ENCODE assay signal across 11 mouse cellular contexts in the genomic region with DNA sequence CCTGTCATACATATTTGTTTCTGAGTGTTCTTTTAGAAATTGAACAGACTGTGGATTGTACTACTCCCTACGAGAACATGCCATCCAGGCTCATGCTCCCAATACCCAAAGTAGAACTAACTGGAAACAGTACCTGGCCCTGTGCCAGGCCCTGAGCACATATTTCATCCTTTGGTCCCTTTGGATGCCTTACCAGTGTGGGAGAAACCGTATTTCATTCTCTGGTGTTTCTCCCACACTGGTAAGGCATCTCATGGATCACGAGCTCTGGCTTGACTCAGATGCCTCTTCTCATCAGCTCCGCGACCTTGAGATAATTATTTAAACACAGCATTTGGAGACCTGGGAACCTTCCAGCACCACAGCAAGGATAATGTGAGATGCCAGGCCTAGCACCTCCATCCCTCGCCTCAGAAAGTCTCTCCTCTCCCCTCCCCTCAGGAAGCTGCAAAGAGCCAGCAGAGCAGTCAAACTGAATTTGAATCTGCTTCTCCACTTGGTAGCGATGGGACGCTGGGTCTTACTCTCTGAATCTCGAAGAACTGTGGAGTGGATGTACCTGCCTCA. TPM values are rescaled to one million over a fixed set of nuclear protein-coding genes. Genes with fewer than 3 reads are reported as not detected.
DNase-seq lines count a peak whose midpoint lies in the region; ATAC-seq and TF ChIP-seq lines count a peak whose summit lies in the region.
"Had no signal": no experiment of that assay in that cellular context is flagged by ENCODE, and none has a peak within 500 bp of the region (broad histone marks: within the 10 kb centered on the region; RNA-seq: fewer than 3 reads in every experiment).

No protein-coding gene starts in this region.

- 63% methylated on average over 9 of the region's 9 CpGs for WGBS in heart, embryonic 10.5 days
- WGBS in midbrain, postnatal 0 days: 86% methylated on average over 9 of the region's 9 CpGs
- 80% methylated on average over 9 of the region's 9 CpGs for WGBS in midbrain, embryonic 16.5 days
- WGBS in neural tube, embryonic 14.5 days: 57% methylated on average over 9 of the region's 9 CpGs

- 0 out of 2 replicates have a peak, but pooled peaks cover 2% of the 10 kb centered on the region for H3K9me3 ChIP-seq in heart, embryonic 10.5 days
- H3K9me3 ChIP-seq in midbrain, postnatal 0 days (ENCODE audit: low read length): no peaks in the 10 kb centered on the region
- no peaks in the 10 kb centered on the region for H3K9me3 ChIP-seq in midbrain, embryonic 16.5 days (replicated peaks; ENCODE audit: control insufficient read depth, low read length, poor library complexity, severe bottlenecking)
- no peaks in the 10 kb centered on the region for H3K9me3 ChIP-seq in neural tube, embryonic 14.5 days (ENCODE audit: control insufficient read depth, low read length)
- H3K9me3 ChIP-seq: liver, embryonic 15.5 days had no signal

- H3K27ac ChIP-seq in heart, embryonic 10.5 days: no peak overlapping the region
- H3K27ac ChIP-seq in midbrain, postnatal 0 days (ENCODE audit: low read depth, low read length): no peak overlapping the region
- H3K27ac ChIP-seq in midbrain, embryonic 16.5 days (ENCODE audit: low read length): no peak overlapping the region
- peak overlapping the region; percentile 4; the same call in 1 of the 2 replicates for H3K27ac ChIP-seq in neural tube, embryonic 14.5 days (ENCODE audit: low read depth, low read length)
- H3K27ac ChIP-seq: liver, embryonic 15.5 days had no signal

- H3K4me1 ChIP-seq in heart, embryonic 10.5 days: peaks cover 46% of the 10 kb centered on the region
- no peaks in the 10 kb centered on the region; the same call in 1 of the 2 replicates for H3K4me1 ChIP-seq in midbrain, postnatal 0 days (ENCODE audit: insufficient read depth, low read length)
- H3K4me1 ChIP-seq in midbrain, embryonic 16.5 days (ENCODE audit: control insufficient read depth, insufficient read depth, low read length): peaks cover 9% of the 10 kb centered on the region
- H3K4me1 ChIP-seq in neural tube, embryonic 14.5 days (ENCODE audit: control insufficient read depth, insufficient read depth, low read length): peaks cover 9% of the 10 kb centered on the region; the same call in 1 of the 2 replicates

- ATAC-seq in midbrain, postnatal 0 days (ENCODE audit: low FRiP score): no peak
- no peak for ATAC-seq in midbrain, embryonic 16.5 days
- no peak for ATAC-seq in neural tube, embryonic 14.5 days (ENCODE audit: low read depth)
- ATAC-seq in megakaryocyte-erythroid progenitor cell, adult 5-6 weeks (replicated peaks; ENCODE audit: low FRiP score, low TSS enrichment, poor library complexity, severe bottlenecking): no peak

- TF ChIP-seq CTCF in midbrain, postnatal 0 days (IDR thresholded peaks at IDR 0.05): no peak

- no peak overlapping the region for H3K4me3 ChIP-seq in heart, embryonic 10.5 days
- no peak overlapping the region for H3K4me3 ChIP-seq in midbrain, postnatal 0 days (ENCODE audit: low read depth, low read length)
- H3K4me3 ChIP-seq in midbrain, embryonic 16.5 days (ENCODE audit: low read depth, low read length): no peak overlapping the region
- H3K4me3 ChIP-seq in neural tube, embryonic 14.5 days (ENCODE audit: low read depth, low read length): no peak overlapping the region
- H3K4me3 ChIP-seq: heart, embryonic 12.5 days; liver, embryonic 15.5 days had no signal

- H3K36me3 ChIP-seq in heart, embryonic 10.5 days: peaks cover 7% of the 10 kb centered on the region; the same call in 1 of the 2 replicates
- no peaks in the 10 kb centered on the region for H3K36me3 ChIP-seq in midbrain, postnatal 0 days (ENCODE audit: insufficient read depth, low read length)
- no peaks in the 10 kb centered on the region for H3K36me3 ChIP-seq in midbrain, embryonic 16.5 days (ENCODE audit: control insufficient read depth, insufficient read depth, low read length)
- H3K36me3 ChIP-seq in neural tube, embryonic 14.5 days (ENCODE audit: control insufficient read depth, insufficient read depth, low read length): no peaks in the 10 kb centered on the region
- H3K36me3 ChIP-seq: heart, embryonic 12.5 days; liver, embryonic 15.5 days had no signal

- no peak overlapping the region for H3K4me2 ChIP-seq in midbrain, postnatal 0 days (ENCODE audit: low read depth, low read length, poor library complexity, severe bottlenecking)
- H3K4me2 ChIP-seq in midbrain, embryonic 16.5 days (ENCODE audit: low read length): no peak overlapping the region
- no peak overlapping the region for H3K4me2 ChIP-seq in neural tube, embryonic 14.5 days (ENCODE audit: low read depth, low read length)
- H3K4me2 ChIP-seq: heart, embryonic 12.5 days; liver, embryonic 15.5 days had no signal

- no peaks in the 10 kb centered on the region for H3K27me3 ChIP-seq in heart, embryonic 10.5 days (ENCODE audit: insufficient read depth, poor library complexity, severe bottlenecking)
- H3K27me3 ChIP-seq in midbrain, postnatal 0 days (ENCODE audit: insufficient read depth, low read length): no peaks in the 10 kb centered on the region
- H3K27me3 ChIP-seq in midbrain, embryonic 16.5 days (ENCODE audit: control insufficient read depth, insufficient read depth, low read depth, low read length): no peaks in the 10 kb centered on the region
- no peaks in the 10 kb centered on the region for H3K27me3 ChIP-seq in neural tube, embryonic 14.5 days (ENCODE audit: control insufficient read depth, insufficient read depth, low read length)
- H3K27me3 ChIP-seq: heart, embryonic 12.5 days; liver, embryonic 15.5 days had no signal

- peak; percentile 36 for DNase-seq in adrenal gland, postnatal 10 days
- no peak for DNase-seq in adrenal gland, adult 2 months
- peak; percentile 42 for DNase-seq in heart, postnatal 4 days
- no peak for DNase-seq in heart, embryonic 10.5 days (ENCODE audit: low spot score)
- peak; percentile 44 for DNase-seq in midbrain, postnatal 0 days (ENCODE audit: low spot score)
- DNase-seq: thymus, adult 18-20 months had no signal

- no peak overlapping the region for H3K9ac ChIP-seq in midbrain, postnatal 0 days (replicated peaks; ENCODE audit: low read length, poor library complexity, severe bottlenecking)
- no peak overlapping the region for H3K9ac ChIP-seq in midbrain, embryonic 16.5 days (ENCODE audit: low read depth, low read length)
- no peak overlapping the region for H3K9ac ChIP-seq in neural tube, embryonic 14.5 days (replicated peaks; ENCODE audit: low read depth, low read length)
- H3K9ac ChIP-seq: heart, embryonic 12.5 days; liver, embryonic 15.5 days had no signal

RNA-seq across cellular contexts. Expression of gene Lrch1, which starts 21.6 kb away (rescaled TPM):
- total RNA-seq in adrenal gland, postnatal 10 days (2021): 10 to 100 TPM; 13.7 to 16.2 TPM
- 10 to 100 TPM; 10.8 to 15.0 TPM for total RNA-seq in adrenal gland, adult 2 months (2021)
- 4.7 and 5.3 TPM in 2 replicates for polyA plus RNA-seq in adrenal gland, adult 2 months (2012; rRNA removed)
- total RNA-seq in heart, postnatal 4 days (2021): 10 to 100 TPM; 18.7 to 26.3 TPM
- 10.1 and 14.4 TPM in 2 replicates for polyA plus RNA-seq in heart, embryonic 10.5 days (2016; fragmentation: Nextera tagmentation; extraction: Ambion mirVana)
- total RNA-seq in midbrain, postnatal 0 days (2014; rRNA removed): 21.7 and 22.3 TPM in 2 replicates
- polyA plus RNA-seq in midbrain, postnatal 0 days (2015; fragmentation: Nextera tagmentation; extraction: Ambion mirVana): 15.7 and 22.4 TPM in 2 replicates
- 19.7 and 19.9 TPM in 2 replicates for polyA plus RNA-seq in midbrain, embryonic 16.5 days (2015; fragmentation: Nextera tagmentation; extraction: Ambion mirVana)
- 14.8 and 21.7 TPM in 2 replicates for polyA plus RNA-seq in neural tube, embryonic 14.5 days (2014; fragmentation: Nextera tagmentation; extraction: Ambion mirVana)
- total RNA-seq in megakaryocyte-erythroid progenitor cell, adult 5-6 weeks (2014; fragmentation: Nextera tagmentation): 10.4 and 12.3 TPM in 2 replicates
- 8.2 and 17.3 TPM in 2 replicates for total RNA-seq in megakaryocyte-erythroid progenitor cell, adult 5-6 weeks (2017)

Comparison
In these comparisons a context has a peak if more than half of its experiments do, and no peak if none do; other contexts are left out.
1. DNase-seq: peak in adrenal gland, postnatal 10 days (single experiment), heart, postnatal 4 days (single experiment) and midbrain, postnatal 0 days (single experiment); none in adrenal gland, adult 2 months (single experiment) and heart, embryonic 10.5 days (single experiment).